Comparison of ENCODE assay signal across 9 mouse cellular contexts in the genomic region with DNA sequence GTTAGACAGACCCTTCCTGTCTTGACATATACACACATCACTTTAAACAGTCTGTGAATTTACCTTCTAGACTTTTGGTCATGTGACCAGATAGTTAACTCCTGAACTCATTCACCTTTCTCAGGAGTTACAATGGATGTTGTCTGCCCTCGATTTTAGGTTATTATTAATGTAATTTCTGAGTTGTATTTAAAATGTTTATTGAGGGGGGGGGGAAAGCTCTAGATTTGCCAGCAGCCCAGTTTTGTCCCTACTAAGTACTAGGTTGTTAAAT. TPM values are rescaled to one million over a fixed set of nuclear protein-coding genes. Genes with fewer than 3 reads are reported as not detected.
DNase-seq lines count a peak whose midpoint lies in the region; ATAC-seq and TF ChIP-seq lines count a peak whose summit lies in the region.
"Had no signal": no experiment of that assay in that cellular context is flagged by ENCODE, and none has a peak within 500 bp of the region (broad histone marks: within the 10 kb centered on the region; RNA-seq: fewer than 3 reads in every experiment).

No protein-coding gene starts in this region.

- DNase-seq in liver, adult 2 months (ENCODE audit: extremely low read depth, low read depth, low spot score): no peak
- DNase-seq in liver: no peak
- DNase-seq in embryonic facial prominence, embryonic 14.5 days (ENCODE audit: low spot score): no peak
- DNase-seq in B cell, adult 2 months: no peak
- DNase-seq in urinary bladder, adult 18-20 months (ENCODE audit: low spot score in 2 of 2): no peak

- TF ChIP-seq POLR2A in liver, adult 2 months (IDR thresholded peaks at IDR 0.05; ENCODE audit: extremely low read depth, insufficient read depth, low read length): no peak

- peak overlapping the region; percentile 96 for H3K4me3 ChIP-seq in liver, adult 2 months (ENCODE audit: insufficient read depth, low read depth, low read length)
- peak overlapping the region; percentile 82 for H3K4me3 ChIP-seq in embryonic facial prominence, embryonic 14.5 days (ENCODE audit: low read depth, low read length)
- peak overlapping the region; percentile 96 for H3K4me3 ChIP-seq in intestine, postnatal 0 days (ENCODE audit: low read depth, low read length)
- peak overlapping the region; percentile 82 for H3K4me3 ChIP-seq in neural tube, embryonic 13.5 days

- TF ChIP-seq CTCF in liver, adult 2 months (IDR thresholded peaks at IDR 0.05; ENCODE audit: low read depth, low read length): no peak
- TF ChIP-seq CTCF in intestine, postnatal 0 days (IDR thresholded peaks at IDR 0.05; ENCODE audit: low read depth): no peak

- H3K9ac ChIP-seq in liver, adult 2 months (ENCODE audit: low read depth, low read length): peak overlapping the region; percentile 92
- H3K9ac ChIP-seq in embryonic facial prominence, embryonic 14.5 days (ENCODE audit: low read depth, low read length): peak overlapping the region; percentile 88
- peak overlapping the region; percentile 86 for H3K9ac ChIP-seq in intestine, postnatal 0 days (ENCODE audit: low read depth, low read length)
- peak overlapping the region; percentile 87 for H3K9ac ChIP-seq in neural tube, embryonic 13.5 days

- no peaks in the 10 kb centered on the region for H3K36me3 ChIP-seq in liver, adult 2 months (ENCODE audit: control insufficient read depth, insufficient read depth, low read length)
- H3K36me3 ChIP-seq in embryonic facial prominence, embryonic 14.5 days (ENCODE audit: control insufficient read depth, insufficient read depth, low read length): no peaks in the 10 kb centered on the region
- H3K36me3 ChIP-seq in intestine, postnatal 0 days (ENCODE audit: control insufficient read depth, insufficient read depth): no peaks in the 10 kb centered on the region
- H3K36me3 ChIP-seq in neural tube, embryonic 13.5 days: no peaks in the 10 kb centered on the region

- H3K9me3 ChIP-seq in embryonic facial prominence, embryonic 14.5 days (ENCODE audit: control insufficient read depth, low read length): no peaks in the 10 kb centered on the region
- no peaks in the 10 kb centered on the region for H3K9me3 ChIP-seq in intestine, postnatal 0 days (ENCODE audit: control insufficient read depth)
- no peaks in the 10 kb centered on the region for H3K9me3 ChIP-seq in neural tube, embryonic 13.5 days

- peaks cover 6% of the 10 kb centered on the region; the same call in 1 of the 2 replicates for H3K79me2 ChIP-seq in liver, adult 2 months (ENCODE audit: control insufficient read depth, insufficient read depth, low read length)

- H3K4me1 ChIP-seq in liver, adult 2 months (ENCODE audit: control insufficient read depth, insufficient read depth, low read length): peaks cover 5% of the 10 kb centered on the region
- peaks cover 4% of the 10 kb centered on the region; the same call in 1 of the 2 replicates for H3K4me1 ChIP-seq in embryonic facial prominence, embryonic 14.5 days (ENCODE audit: control insufficient read depth, insufficient read depth, low read length)
- H3K4me1 ChIP-seq in intestine, postnatal 0 days (replicated peaks; ENCODE audit: control insufficient read depth, insufficient read depth, low read length): 0 out of 2 replicates have a peak, but pooled peaks cover 5% of the 10 kb centered on the region
- H3K4me1 ChIP-seq in neural tube, embryonic 13.5 days (replicated peaks): peaks cover 26% of the 10 kb centered on the region

- H3K27me3 ChIP-seq in liver, adult 2 months (ENCODE audit: control insufficient read depth, insufficient read depth, low read length): peaks cover 8% of the 10 kb centered on the region
- H3K27me3 ChIP-seq in embryonic facial prominence, embryonic 14.5 days (replicated peaks; ENCODE audit: control insufficient read depth, insufficient read depth, low read length): peaks cover 26% of the 10 kb centered on the region
- peaks cover 36% of the 10 kb centered on the region for H3K27me3 ChIP-seq in intestine, postnatal 0 days (replicated peaks; ENCODE audit: control insufficient read depth, insufficient read depth, low read length)
- H3K27me3 ChIP-seq in neural tube, embryonic 13.5 days: peaks cover 32% of the 10 kb centered on the region

- WGBS in liver, adult 2 months: 12% methylated on average over 1 of the region's 1 CpGs
- 10% methylated on average over 1 of the region's 1 CpGs for WGBS in embryonic facial prominence, embryonic 14.5 days
- 5% methylated on average over 1 of the region's 1 CpGs for WGBS in intestine, postnatal 0 days
- WGBS in neural tube, embryonic 13.5 days: 19% methylated on average over 1 of the region's 1 CpGs

- H3K4me2 ChIP-seq in embryonic facial prominence, embryonic 14.5 days (ENCODE audit: low read depth, low read length): peak overlapping the region; percentile 82
- peak overlapping the region; percentile 87 for H3K4me2 ChIP-seq in intestine, postnatal 0 days (replicated peaks; ENCODE audit: low read depth)
- peak overlapping the region; percentile 76 for H3K4me2 ChIP-seq in neural tube, embryonic 13.5 days

- ATAC-seq in embryonic facial prominence, embryonic 14.5 days (ENCODE audit: low read depth): no peak
- peak; percentile 23; the same call in 1 of the 2 replicates for ATAC-seq in intestine, postnatal 0 days
- ATAC-seq in neural tube, embryonic 13.5 days (ENCODE audit: low read depth): no peak
- ATAC-seq in granulocyte monocyte progenitor cell, adult 5-6 weeks (replicated peaks; ENCODE audit: poor library complexity, severe bottlenecking): no peak

- H3K27ac ChIP-seq in liver, adult 2 months (replicated peaks; ENCODE audit: insufficient read depth, low read depth, low read length): no peak overlapping the region
- 0 out of 2 replicates have a peak overlapping the region, but pooled peaks have one; percentile 68 for H3K27ac ChIP-seq in embryonic facial prominence, embryonic 14.5 days (replicated peaks; ENCODE audit: low read depth, low read length)
- H3K27ac ChIP-seq in intestine, postnatal 0 days (ENCODE audit: low read depth, low read length): no peak overlapping the region
- H3K27ac ChIP-seq in neural tube, embryonic 13.5 days (replicated peaks): no peak overlapping the region

RNA-seq across cellular contexts. Expression of gene Shox2, which starts 4.7 kb away (rescaled TPM):
- total RNA-seq in liver, adult 2 months (2014; rRNA removed): not detected in 2 replicates
- polyA plus RNA-seq in liver, adult 2 months (2012; rRNA removed): not detected in 2 replicates
- polyA plus RNA-seq in embryonic facial prominence, embryonic 14.5 days (2014; fragmentation: Nextera tagmentation; extraction: Ambion mirVana): 17.8 and 18.6 TPM in 2 replicates
- polyA plus RNA-seq in intestine, postnatal 0 days (2015; fragmentation: Nextera tagmentation; extraction: Ambion mirVana): 0.23 and 0.25 TPM in 2 replicates
- polyA plus RNA-seq in neural tube, embryonic 13.5 days (2015; fragmentation: Nextera tagmentation; extraction: Ambion mirVana): 18.6 and 18.9 TPM in 2 replicates
- total RNA-seq in granulocyte monocyte progenitor cell, adult 5-6 weeks (2014; fragmentation: Nextera tagmentation): not detected in 2 replicates
- not detected in 2 replicates for total RNA-seq in granulocyte monocyte progenitor cell, adult 5-6 weeks (2017)
- polyA plus RNA-seq: activated CD4-positive, CD25-positive, alpha-beta regulatory T cell, adult 4 months had no signal

RNA-seq across cellular contexts. Expression of gene Rsrc1, which starts 5.0 kb away (rescaled TPM):
- 11.5 and 15.0 TPM in 2 replicates for total RNA-seq in liver, adult 2 months (2014; rRNA removed)
- polyA plus RNA-seq in liver, adult 2 months (2012; rRNA removed): 2.0 and 2.3 TPM in 2 replicates
- polyA plus RNA-seq in embryonic facial prominence, embryonic 14.5 days (2014; fragmentation: Nextera tagmentation; extraction: Ambion mirVana): 36.6 and 37.0 TPM in 2 replicates
- 15.4 and 16.8 TPM in 2 replicates for polyA plus RNA-seq in intestine, postnatal 0 days (2015; fragmentation: Nextera tagmentation; extraction: Ambion mirVana)
- polyA plus RNA-seq in neural tube, embryonic 13.5 days (2015; fragmentation: Nextera tagmentation; extraction: Ambion mirVana): 34.5 and 39.0 TPM in 2 replicates
- total RNA-seq in granulocyte monocyte progenitor cell, adult 5-6 weeks (2014; fragmentation: Nextera tagmentation): 41.4 and 44.6 TPM in 2 replicates
- total RNA-seq in granulocyte monocyte progenitor cell, adult 5-6 weeks (2017): 53.2 and 55.3 TPM in 2 replicates

Comparison
In these comparisons a context has a peak if more than half of its experiments do, and no peak if none do; other contexts are left out.
1. RNA of gene Shox2, which starts 4.7 kb away (polyA plus RNA-seq): 18.6 to 18.9 TPM in neural tube, embryonic 13.5 days and 17.8 to 18.6 TPM in embryonic facial prominence, embryonic 14.5 days; 0.23 to 0.25 TPM in intestine, postnatal 0 days and not detected in liver, adult 2 months; every median in the first group is over 10 times any median in the second.
2. Peak in every context shown above with its lines, with median percentiles within 50 percentile points of each other: H3K4me3 ChIP-seq, H3K9ac ChIP-seq and H3K4me2 ChIP-seq.